Mouse (Mus musculus): Measurements from ENCODE around the gene Gmpr.

Gmpr gene

GRCm38 (mm10) chr13:45546946-45547345 is 39.7 kb downstream of the Gmpr start:
- DNase-seq = no peak

GRCm38 (mm10) chr13:45547549-45547948 is 40.3 kb downstream of the Gmpr start:
- DNase-seq = no peak

- no peak for DNase-seq
Observed at GRCm38 (mm10) chr13:45553674-45554073, 46.4 kb downstream of the Gmpr start.

GRCm38 (mm10) chr13:45558367-45558766 is 51.1 kb downstream of the Gmpr start:
- DNase-seq = no peak

- DNase-seq = no peak
Observed at GRCm38 (mm10) chr13:45559258-45559657, 52.0 kb downstream of the Gmpr start.

GRCm38 (mm10) chr13:45560543-45560942 is 53.3 kb downstream of the Gmpr start:
- no peak for DNase-seq

- DNase-seq = no peak
Observed at GRCm38 (mm10) chr13:45562011-45562410, 54.8 kb downstream of the Gmpr start.

- no peak for DNase-seq
Observed at GRCm38 (mm10) chr13:45564946-45565345, 57.7 kb downstream of the Gmpr start.

GRCm38 (mm10) chr13:45569932-45570331 is 62.7 kb downstream of the Gmpr start:
- peak; percentile 70 for DNase-seq

- DNase-seq = peak; percentile 76
Observed at GRCm38 (mm10) chr13:45571795-45572262, 64.6 kb downstream of the Gmpr start.

- DNase-seq = no peak
Observed at GRCm38 (mm10) chr13:45572768-45573167, 65.5 kb downstream of the Gmpr start.

- no peak for DNase-seq
Observed at GRCm38 (mm10) chr13:45576185-45576584, 68.9 kb downstream of the Gmpr start.

- no peak for DNase-seq
Observed at GRCm38 (mm10) chr13:45577366-45577765, 70.1 kb downstream of the Gmpr start.

GRCm38 (mm10) chr13:45577784-45578183 is 70.5 kb downstream of the Gmpr start:
- DNase-seq = no peak

- no peak for DNase-seq
Observed at GRCm38 (mm10) chr13:45579751-45580150, 72.5 kb downstream of the Gmpr start.

- no peak for DNase-seq
Observed at GRCm38 (mm10) chr13:45582294-45582693, 75.0 kb downstream of the Gmpr start.

- no peak for DNase-seq
Observed at GRCm38 (mm10) chr13:45583061-45583460, 75.8 kb downstream of the Gmpr start.

GRCm38 (mm10) chr13:45590898-45591297 is 83.7 kb downstream of the Gmpr start:
- no peak for DNase-seq

- no peak for DNase-seq
Observed at GRCm38 (mm10) chr13:45593914-45594313, 86.7 kb downstream of the Gmpr start.

- DNase-seq = no peak
Observed at GRCm38 (mm10) chr13:45595416-45595815, 88.2 kb downstream of the Gmpr start.

- no peak for DNase-seq
Observed at GRCm38 (mm10) chr13:45599831-45600230, 92.6 kb downstream of the Gmpr start.

GRCm38 (mm10) chr13:45600443-45600842 is 93.2 kb downstream of the Gmpr start:
- no peak for DNase-seq
